Mouse (Mus musculus): Measurements from ENCODE around the gene 9530053A07Rik. TPM values are rescaled to one million over a fixed set of nuclear protein-coding genes. Genes with fewer than 3 reads are reported as not detected.
"Not testable (repeated sequence)": the region's sequence is repeated elsewhere in the genome, so short reads cannot be mapped to it uniquely, and the experiment has no call there.

9530053A07Rik gene
- 0.06 and 0.10 TPM in 2 replicates for polyA plus RNA-seq (2015; fragmentation: Nextera tagmentation; extraction: Ambion mirVana)

- WGBS = 87% methylated on average over 5 of the region's 5 CpGs
- Histone ChIP-seq H3K4me1 (ENCODE audit: control insufficient read depth, insufficient read depth, low read length) (no peaks in the 10 kb centered on the region), H3K27me3 (replicated peaks; ENCODE audit: control insufficient read depth, insufficient read depth, low read length) (no peaks in the 10 kb centered on the region), H3K27ac (ENCODE audit: low read length) (no peak within 1 kb of the TSS), H3K36me3 (ENCODE audit: control insufficient read depth, insufficient read depth, low read length) (no peaks in the 10 kb centered on the region), H3K4me2 (ENCODE audit: low read depth, low read length) (no peak within 1 kb of the TSS), H3K9me3 (ENCODE audit: control insufficient read depth, low read length) (no peaks in the 10 kb centered on the region), H3K9ac (ENCODE audit: low read depth, low read length) (no peak within 1 kb of the TSS), H3K4me3 (ENCODE audit: low read length) (no peak within 1 kb of the TSS)
- no peak for ATAC-seq
Observed at GRCm38 (mm10) chr7:28129166-28129565, at the start of gene 9530053A07Rik. 9530053A07Rik (plus strand) TSS chr7:28129466.

DNA sequence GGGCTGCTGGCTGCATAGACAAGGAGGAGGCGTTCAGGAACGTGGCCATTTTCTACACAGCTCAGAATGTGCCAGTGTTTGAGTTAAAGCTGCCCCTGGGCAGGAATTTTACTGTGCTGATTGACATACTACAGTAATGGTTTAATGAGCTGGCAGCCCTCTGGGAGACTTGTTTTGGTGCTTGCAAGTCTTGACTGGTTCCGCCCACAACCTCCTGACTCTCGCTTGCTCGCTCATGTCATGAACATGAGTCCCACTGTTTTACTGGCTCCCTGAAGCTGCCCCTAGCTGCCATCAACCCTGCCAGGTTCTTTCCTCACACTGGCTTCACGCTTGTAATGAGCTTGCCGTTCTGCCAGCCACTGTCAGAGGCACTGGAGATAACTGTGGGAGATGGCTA, 45.1 kb upstream of the 9530053A07Rik start:
- H3K4me3 ChIP-seq (ENCODE audit: low read length) = no peak overlapping the region
- H3K4me2 ChIP-seq (ENCODE audit: low read depth, low read length) = no peak overlapping the region
- no peaks in the 10 kb centered on the region for H3K4me1 ChIP-seq (ENCODE audit: control insufficient read depth, insufficient read depth, low read length)
- H3K9me3 ChIP-seq (ENCODE audit: control insufficient read depth, low read length) = no peaks in the 10 kb centered on the region
- no peaks in the 10 kb centered on the region for H3K36me3 ChIP-seq (ENCODE audit: control insufficient read depth, insufficient read depth, low read length)
- no peak overlapping the region for H3K9ac ChIP-seq (ENCODE audit: low read depth, low read length)
- ATAC-seq = no peak
- no peak overlapping the region for H3K27ac ChIP-seq (ENCODE audit: low read length)
- WGBS = 79% methylated on average over 7 of the region's 7 CpGs
- H3K27me3 ChIP-seq (replicated peaks; ENCODE audit: control insufficient read depth, insufficient read depth, low read length) = no peaks in the 10 kb centered on the region

DNA sequence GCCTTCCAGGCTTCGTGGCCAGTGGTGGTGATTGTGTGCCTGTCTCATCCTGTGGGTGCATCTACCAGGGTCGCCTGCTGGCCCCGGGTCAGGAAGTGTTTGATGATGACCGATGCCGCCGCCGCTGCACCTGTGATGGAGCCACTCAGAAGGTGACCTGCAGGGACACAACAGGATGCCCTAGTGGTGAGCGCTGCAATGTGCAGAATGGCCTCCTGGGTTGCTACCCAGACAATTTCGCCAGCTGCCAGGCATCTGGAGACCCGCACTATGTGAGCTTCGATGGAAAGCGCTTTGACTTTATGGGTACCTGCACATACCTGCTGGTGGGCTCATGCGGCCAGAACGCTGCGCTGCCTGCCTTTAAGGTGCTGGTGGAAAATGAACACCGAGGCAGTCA, 43.0 kb upstream of the 9530053A07Rik start:
- Histone ChIP-seq H3K27ac (ENCODE audit: low read length) (no peak overlapping the region), H3K4me3 (ENCODE audit: low read length) (no peak overlapping the region), H3K4me2 (ENCODE audit: low read depth, low read length) (no peak overlapping the region), H3K36me3 (ENCODE audit: control insufficient read depth, insufficient read depth, low read length) (no peaks in the 10 kb centered on the region), H3K9ac (ENCODE audit: low read depth, low read length) (no peak overlapping the region), H3K9me3 (ENCODE audit: control insufficient read depth, low read length) (no peaks in the 10 kb centered on the region), H3K27me3 (replicated peaks; ENCODE audit: control insufficient read depth, insufficient read depth, low read length) (no peaks in the 10 kb centered on the region), H3K4me1 (ENCODE audit: control insufficient read depth, insufficient read depth, low read length) (no peaks in the 10 kb centered on the region)
- no peak for ATAC-seq
- 82% methylated on average over 16 of the region's 16 CpGs for WGBS

DNA sequence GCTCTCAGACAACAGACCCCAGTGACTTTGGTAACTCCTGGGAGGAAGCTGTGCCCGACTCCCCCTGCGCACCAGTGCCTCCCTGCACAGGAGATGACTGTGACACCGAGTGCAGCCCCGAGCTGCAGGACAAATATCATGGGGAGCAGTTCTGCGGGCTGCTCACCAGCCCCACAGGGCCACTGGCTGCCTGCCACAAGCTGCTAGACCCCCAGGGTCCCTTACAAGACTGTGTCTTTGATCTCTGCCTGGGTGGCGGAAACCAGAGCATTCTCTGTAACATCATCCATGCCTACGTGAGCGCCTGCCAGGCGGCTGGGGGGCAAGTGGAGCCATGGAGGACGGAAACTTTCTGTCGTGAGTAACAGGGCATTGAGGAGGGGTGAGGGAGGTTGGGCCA, 35.7 kb upstream of the 9530053A07Rik start:
- no peak overlapping the region for H3K27ac ChIP-seq (ENCODE audit: low read length)
- ATAC-seq = no peak
- no peaks in the 10 kb centered on the region for H3K9me3 ChIP-seq (ENCODE audit: control insufficient read depth, low read length)
- H3K4me2 ChIP-seq (ENCODE audit: low read depth, low read length) = no peak overlapping the region
- H3K27me3 ChIP-seq (replicated peaks; ENCODE audit: control insufficient read depth, insufficient read depth, low read length) = no peaks in the 10 kb centered on the region
- H3K4me1 ChIP-seq (ENCODE audit: control insufficient read depth, insufficient read depth, low read length) = no peaks in the 10 kb centered on the region
- no peak overlapping the region for H3K9ac ChIP-seq (ENCODE audit: low read depth, low read length)
- 46% methylated on average over 11 of the region's 11 CpGs for WGBS
- no peak overlapping the region for H3K4me3 ChIP-seq (ENCODE audit: low read length)
- no peaks in the 10 kb centered on the region for H3K36me3 ChIP-seq (ENCODE audit: control insufficient read depth, insufficient read depth, low read length)

- no peak overlapping the region for H3K4me2 ChIP-seq (ENCODE audit: low read depth, low read length)
- H3K9me3 ChIP-seq (ENCODE audit: control insufficient read depth, low read length) = 0 out of 2 replicates have a peak, but pooled peaks cover 4% of the 10 kb centered on the region
- ATAC-seq = no peak
- H3K4me3 ChIP-seq (ENCODE audit: low read length) = no peak overlapping the region
- 92% methylated on average over 16 of the region's 16 CpGs for WGBS
- no peaks in the 10 kb centered on the region for H3K36me3 ChIP-seq (ENCODE audit: control insufficient read depth, insufficient read depth, low read length)
- no peaks in the 10 kb centered on the region for H3K4me1 ChIP-seq (ENCODE audit: control insufficient read depth, insufficient read depth, low read length)
- H3K9ac ChIP-seq (ENCODE audit: low read depth, low read length) = no peak overlapping the region
- H3K27ac ChIP-seq (ENCODE audit: low read length) = no peak overlapping the region
- no peaks in the 10 kb centered on the region for H3K27me3 ChIP-seq (replicated peaks; ENCODE audit: control insufficient read depth, insufficient read depth, low read length)
Observed at GRCm38 (mm10) chr7:28099101-28099500, 30.2 kb upstream of the 9530053A07Rik start.

DNA sequence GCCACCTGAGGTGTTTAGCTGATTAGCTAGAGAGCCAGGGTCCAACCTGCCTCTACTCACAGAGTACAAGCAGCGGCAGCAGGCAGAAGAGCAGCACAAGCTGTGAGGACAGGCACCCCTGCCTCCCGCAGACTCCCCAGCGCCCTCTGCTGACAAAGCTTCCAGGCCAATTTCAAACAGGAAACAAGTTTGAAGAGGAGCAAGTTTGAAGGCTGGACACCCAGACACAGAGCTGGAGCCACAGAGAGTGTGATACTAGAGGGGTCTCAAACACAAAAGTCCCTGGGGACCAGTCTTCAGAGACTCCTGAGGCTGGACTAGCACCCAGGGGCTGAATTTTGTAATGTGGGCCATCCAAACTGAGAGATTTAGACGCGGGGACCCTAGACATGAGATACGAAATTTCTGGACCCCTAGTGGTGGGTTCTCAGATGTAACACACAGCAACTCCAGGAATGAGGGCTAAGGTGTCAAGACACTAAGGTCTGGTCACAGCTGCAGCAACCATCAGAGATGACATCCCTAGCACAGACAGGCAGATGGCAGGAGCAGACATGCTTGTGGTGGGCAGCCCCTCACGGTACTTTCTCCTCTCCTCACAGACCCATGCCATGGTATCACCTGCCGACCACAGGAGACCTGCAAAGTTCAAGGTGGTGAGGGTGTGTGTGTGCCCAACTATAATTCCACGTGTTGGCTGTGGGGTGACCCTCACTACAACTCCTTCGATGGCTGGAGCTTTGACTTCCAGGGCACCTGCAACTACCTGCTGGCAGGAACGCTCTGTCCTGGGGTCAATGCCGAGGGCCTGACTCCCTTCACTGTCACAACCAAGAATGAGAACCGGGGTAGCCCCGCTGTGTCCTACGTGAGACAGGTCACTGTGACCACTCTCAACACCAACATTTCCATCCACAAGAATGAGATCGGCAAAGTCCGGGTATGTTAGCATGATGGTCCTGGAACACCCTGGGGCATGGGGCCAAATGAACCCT, 28.4 kb upstream of the 9530053A07Rik start:
- ATAC-seq = no peak
- WGBS = 67% methylated on average over 17 of the region's 17 CpGs
- Histone ChIP-seq H3K27me3 (replicated peaks; ENCODE audit: control insufficient read depth, insufficient read depth, low read length) (no peaks in the 10 kb centered on the region), H3K4me3 (ENCODE audit: low read length) (no peak overlapping the region), H3K27ac (ENCODE audit: low read length) (no peak overlapping the region), H3K9me3 (ENCODE audit: control insufficient read depth, low read length) (0 out of 2 replicates have a peak, but pooled peaks cover 4% of the 10 kb centered on the region), H3K9ac (ENCODE audit: low read depth, low read length) (no peak overlapping the region), H3K36me3 (ENCODE audit: control insufficient read depth, insufficient read depth, low read length) (no peaks in the 10 kb centered on the region), H3K4me2 (ENCODE audit: low read depth, low read length) (no peak overlapping the region), H3K4me1 (ENCODE audit: control insufficient read depth, insufficient read depth, low read length) (0 out of 2 replicates have a peak, but pooled peaks cover 2% of the 10 kb centered on the region)

- H3K36me3 ChIP-seq (ENCODE audit: control insufficient read depth, insufficient read depth, low read length); H3K9me3 ChIP-seq (ENCODE audit: control insufficient read depth, low read length); H3K27me3 ChIP-seq (replicated peaks; ENCODE audit: control insufficient read depth, insufficient read depth, low read length); H3K4me1 ChIP-seq (ENCODE audit: control insufficient read depth, insufficient read depth, low read length); H3K27ac ChIP-seq (ENCODE audit: low read length); H3K4me3 ChIP-seq (ENCODE audit: low read length); H3K4me2 ChIP-seq (ENCODE audit: low read depth, low read length); ATAC-seq; H3K9ac ChIP-seq (ENCODE audit: low read depth, low read length): not testable (repeated sequence)
- 53% methylated on average over 5 of the region's 5 CpGs for WGBS
Observed at GRCm38 (mm10) chr7:28102936-28103335, 26.3 kb upstream of the 9530053A07Rik start.

DNA sequence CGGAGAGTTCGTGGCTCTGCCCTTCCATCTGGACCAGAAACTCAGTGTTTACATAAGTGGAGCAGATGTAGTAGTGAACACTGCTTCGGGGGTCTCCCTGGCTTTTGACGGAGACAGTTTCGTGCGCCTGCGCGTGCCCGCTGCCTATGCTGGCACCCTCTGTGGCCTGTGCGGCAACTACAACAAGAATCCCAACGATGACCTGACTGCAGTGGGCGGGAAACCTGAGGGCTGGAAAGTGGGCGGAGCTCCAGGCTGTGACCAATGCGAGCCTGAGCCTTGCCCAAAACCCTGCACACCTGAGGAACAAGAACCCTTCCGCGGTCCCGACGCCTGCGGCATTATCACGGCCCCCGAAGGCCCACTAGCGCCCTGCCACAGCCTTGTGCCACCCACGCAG, 24.6 kb upstream of the 9530053A07Rik start:
- H3K4me1 ChIP-seq (ENCODE audit: control insufficient read depth, insufficient read depth, low read length) = 0 out of 2 replicates have a peak, but pooled peaks cover 2% of the 10 kb centered on the region
- H3K4me2 ChIP-seq (ENCODE audit: low read depth, low read length) = peak overlapping the region; percentile 55
- no peaks in the 10 kb centered on the region for H3K9me3 ChIP-seq (ENCODE audit: control insufficient read depth, low read length)
- no peak overlapping the region for H3K27ac ChIP-seq (ENCODE audit: low read length)
- H3K4me3 ChIP-seq (ENCODE audit: low read length) = peak overlapping the region; percentile 24
- no peak overlapping the region for H3K9ac ChIP-seq (ENCODE audit: low read depth, low read length)
- H3K27me3 ChIP-seq (replicated peaks; ENCODE audit: control insufficient read depth, insufficient read depth, low read length) = no peaks in the 10 kb centered on the region
- WGBS = 7% methylated on average over 23 of the region's 23 CpGs
- H3K36me3 ChIP-seq (ENCODE audit: control insufficient read depth, insufficient read depth, low read length) = no peaks in the 10 kb centered on the region
- ATAC-seq = peak; percentile 86

- no peaks in the 10 kb centered on the region for H3K27me3 ChIP-seq (replicated peaks; ENCODE audit: control insufficient read depth, insufficient read depth, low read length)
- no peak overlapping the region for H3K4me3 ChIP-seq (ENCODE audit: low read length)
- H3K36me3 ChIP-seq (ENCODE audit: control insufficient read depth, insufficient read depth, low read length) = no peaks in the 10 kb centered on the region
- whole genome bisulfite sequencing = 91% methylated on average over 11 of the region's 11 CpGs
- no peak overlapping the region for H3K9ac ChIP-seq (ENCODE audit: low read depth, low read length)
- 0 out of 2 replicates have a peak, but pooled peaks cover 2% of the 10 kb centered on the region for H3K4me1 ChIP-seq (ENCODE audit: control insufficient read depth, insufficient read depth, low read length)
- H3K9me3 ChIP-seq (ENCODE audit: control insufficient read depth, low read length) = no peaks in the 10 kb centered on the region
- H3K27ac ChIP-seq (ENCODE audit: low read length) = no peak overlapping the region
- no peak overlapping the region for H3K4me2 ChIP-seq (ENCODE audit: low read depth, low read length)
- ATAC-seq = no peak
Observed at GRCm38 (mm10) chr7:28106241-28106640, 23.0 kb upstream of the 9530053A07Rik start.
